Mouse (Mus musculus) neural tube, embryonic 15.5 days (tissue): ENCODE measurements around the gene Acad10. TPM values are rescaled to one million over a fixed set of nuclear protein-coding genes. Genes with fewer than 3 reads are reported as not detected.

Experiments
- ATAC-seq: fragments of 200-750 bp; cut with Nextera tagmentation; 2 replicates; pipeline ENCODE4 v1.8.0; 2017; ENCODE audit warnings: mild to moderate bottlenecking, moderate TSS enrichment, moderate library complexity; ENCODE audit not compliant: low FRiP score
- H3K27ac ChIP-seq: fragments of 300-500 bp; sonication (generic); replicated peaks from 2 replicates; pipeline ENCODE4 v1.5.1; 2015; ENCODE audit warnings: mild to moderate bottlenecking, inconsistent platforms
- H3K27me3 ChIP-seq: fragments of 300-500 bp; sonication (generic); replicated peaks from 2 replicates; pipeline ENCODE4 v1.6.1; 2015; ENCODE audit warnings: inconsistent platforms
- H3K36me3 ChIP-seq: fragments of 300-500 bp; sonication (generic); 2 replicates; pipeline ENCODE4 v1.6.1; 2015; ENCODE audit warnings: inconsistent platforms
- H3K4me1 ChIP-seq: fragments of 300-500 bp; sonication (generic); 2 replicates; pipeline ENCODE4 v1.6.1; 2015; ENCODE audit warnings: inconsistent platforms
- H3K4me2 ChIP-seq: fragments of 300-500 bp; sonication (generic); 2 replicates; pipeline ENCODE4 v1.6.1; 2015; ENCODE audit warnings: inconsistent platforms, mild to moderate bottlenecking, moderate library complexity
- H3K4me3 ChIP-seq: fragments of 300-500 bp; sonication (generic); replicated peaks from 2 replicates; pipeline ENCODE4 v1.5.1; 2015; ENCODE audit warnings: mild to moderate bottlenecking, inconsistent platforms
- H3K9ac ChIP-seq: fragments of 300-500 bp; sonication (generic); replicated peaks from 2 replicates; pipeline ENCODE4 v1.6.1; 2015; ENCODE audit warnings: mild to moderate bottlenecking, inconsistent platforms
- H3K9me3 ChIP-seq: fragments of 300-500 bp; sonication (generic); replicated peaks from 2 replicates; pipeline ENCODE4 v1.6.1; 2016; ENCODE audit warnings: inconsistent platforms
- WGBS: fragments of 180-500 bp; shearing (Covaris S2); methylation state at CpG from one replicate; pipeline ENCODE4 v1.1.7; 2015; ENCODE audit warnings: mixed read lengths; 5-methylcytosine and 5-hydroxymethylcytosine counted together
- polyA plus RNA-seq: library from polyadenylated mRNA; unstranded; fragments of >200 nt; fragmentation: Nextera tagmentation; extraction: Ambion mirVana; gene quantifications from 2 replicates; pipeline ENCODE4 v1.2.1, GENCODE M21; 2015

Gene Acad10
- polyA plus RNA-seq, 1 experiment from 2014 or later: 0.91 TPM

- Histone ChIP-seq H3K9ac (no peak overlapping the region), H3K9me3 (no peaks in the 10 kb centered on the region), H3K36me3 (no peaks in the 10 kb centered on the region), H3K4me3 (no peak overlapping the region), H3K27me3 (0 out of 2 replicates have a peak, but pooled peaks cover 2% of the 10 kb centered on the region), H3K27ac (peak overlapping the region; percentile 84), H3K4me2 (peak overlapping the region; percentile 99), H3K4me1 (peaks cover 38% of the 10 kb centered on the region)
- ATAC-seq: no peak
- WGBS: 86% methylated on average over 6 of the region's 6 CpGs
These were observed 65.5 kb downstream of the Acad10 start for GRCm38 (mm10) chr5:121594714-121595313.

DNA sequence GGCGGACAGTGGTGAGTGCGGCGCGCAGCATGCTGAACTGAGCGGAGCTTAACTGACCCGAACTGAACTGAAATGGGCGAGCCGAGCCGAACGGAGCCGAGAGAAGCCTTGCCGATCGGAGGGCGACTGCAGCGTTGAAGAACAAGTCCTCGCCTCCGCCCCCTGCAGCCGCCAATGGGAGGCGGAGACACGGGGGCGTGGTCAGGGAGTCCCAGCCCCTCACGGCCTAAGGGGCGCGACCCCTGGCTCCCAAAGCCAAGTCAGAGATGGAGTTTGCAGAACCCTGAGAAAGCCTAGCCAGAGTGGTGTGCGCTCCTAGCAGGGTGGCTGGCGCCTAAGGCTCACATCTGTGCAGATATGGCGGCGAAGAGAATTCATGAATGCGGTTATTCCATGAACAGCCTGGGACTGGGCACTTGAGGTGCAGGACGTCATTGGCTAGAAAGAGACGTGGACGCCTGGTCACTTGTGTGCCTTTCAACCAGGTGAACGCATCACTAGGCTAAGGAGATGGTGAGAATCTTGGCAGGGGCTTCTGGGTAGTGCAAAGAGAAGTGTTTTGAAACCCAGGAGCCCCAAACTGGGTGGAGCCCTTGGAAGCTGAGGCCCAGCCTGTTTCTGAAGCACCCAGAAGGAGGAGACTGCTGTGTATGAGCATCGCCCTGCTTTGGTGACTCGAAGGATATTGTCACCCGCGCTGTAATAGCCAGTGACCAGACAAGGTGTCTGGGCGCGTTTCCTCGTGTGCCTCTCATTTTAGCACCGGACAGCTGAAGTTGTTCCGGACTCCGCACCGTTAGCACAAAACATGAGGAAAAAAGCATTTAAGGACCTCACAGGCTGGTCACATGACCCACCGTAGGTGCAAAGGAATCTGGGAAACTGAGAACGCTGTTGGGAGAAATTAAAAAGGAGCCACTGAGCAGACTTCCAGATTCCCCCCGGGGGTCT lies 66.6 kb downstream of the Acad10 start, which contains the start of gene Aldh2:
TSS of gene Aldh2 (minus strand) at position 374 of the 951 bp plus-strand sequence.
- Histone ChIP-seq H3K4me1 (peaks cover 38% of the 10 kb centered on the region), H3K4me3 (peak within 1 kb of the TSS; percentile 72), H3K27ac (peak within 1 kb of the TSS; percentile 84), H3K4me2 (peak within 1 kb of the TSS; percentile 99), H3K27me3 (0 out of 2 replicates have a peak, but pooled peaks cover 2% of the 10 kb centered on the region), H3K9me3 (no peaks in the 10 kb centered on the region), H3K9ac (peak within 1 kb of the TSS; percentile 79), H3K36me3 (no peaks in the 10 kb centered on the region)
- peak; percentile 89 for ATAC-seq
- 2% methylated on average over 47 of the region's 47 CpGs for WGBS

DNA sequence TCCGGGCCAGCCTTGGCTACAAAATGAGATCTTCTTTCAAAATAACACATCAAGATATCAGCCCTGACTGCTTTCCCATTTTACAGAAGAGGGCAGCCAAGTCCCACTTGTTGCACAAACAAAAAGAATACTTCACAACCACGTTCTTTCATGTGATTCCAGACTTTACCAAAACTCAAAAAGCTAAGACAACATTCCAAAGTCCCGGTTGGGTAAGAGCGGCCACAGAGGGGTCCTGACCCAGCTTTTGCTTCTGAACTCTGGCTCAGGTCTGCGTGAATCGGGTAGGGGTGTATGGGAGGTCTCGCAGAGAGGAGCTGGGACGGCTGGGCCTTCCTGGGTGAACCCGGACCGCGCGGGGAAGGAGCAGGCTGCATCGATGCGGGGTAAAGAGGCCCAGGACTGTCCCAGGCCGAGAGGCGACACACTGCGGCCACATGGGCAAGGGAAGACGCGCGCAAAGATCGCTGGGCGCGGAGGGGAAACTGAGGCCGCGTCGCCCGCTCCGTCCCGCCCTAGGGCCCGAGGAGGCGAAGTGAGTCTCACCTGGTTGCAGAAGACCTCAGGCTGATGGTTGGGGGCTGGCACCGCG lies 67.4 kb downstream of the Acad10 start:
- peak overlapping the region; percentile 99 for H3K4me2 ChIP-seq
- no peaks in the 10 kb centered on the region for H3K9me3 ChIP-seq
- H3K36me3 ChIP-seq: no peaks in the 10 kb centered on the region
- ATAC-seq: peak; percentile 32; the same call in 1 of the 2 replicates
- H3K4me3 ChIP-seq: peak overlapping the region; percentile 72
- H3K4me1 ChIP-seq: peaks cover 38% of the 10 kb centered on the region
- WGBS: 4% methylated on average over 33 of the region's 33 CpGs
- 0 out of 2 replicates have a peak, but pooled peaks cover 2% of the 10 kb centered on the region for H3K27me3 ChIP-seq
- peak overlapping the region; percentile 79 for H3K9ac ChIP-seq
- H3K27ac ChIP-seq: peak overlapping the region; percentile 84

DNA sequence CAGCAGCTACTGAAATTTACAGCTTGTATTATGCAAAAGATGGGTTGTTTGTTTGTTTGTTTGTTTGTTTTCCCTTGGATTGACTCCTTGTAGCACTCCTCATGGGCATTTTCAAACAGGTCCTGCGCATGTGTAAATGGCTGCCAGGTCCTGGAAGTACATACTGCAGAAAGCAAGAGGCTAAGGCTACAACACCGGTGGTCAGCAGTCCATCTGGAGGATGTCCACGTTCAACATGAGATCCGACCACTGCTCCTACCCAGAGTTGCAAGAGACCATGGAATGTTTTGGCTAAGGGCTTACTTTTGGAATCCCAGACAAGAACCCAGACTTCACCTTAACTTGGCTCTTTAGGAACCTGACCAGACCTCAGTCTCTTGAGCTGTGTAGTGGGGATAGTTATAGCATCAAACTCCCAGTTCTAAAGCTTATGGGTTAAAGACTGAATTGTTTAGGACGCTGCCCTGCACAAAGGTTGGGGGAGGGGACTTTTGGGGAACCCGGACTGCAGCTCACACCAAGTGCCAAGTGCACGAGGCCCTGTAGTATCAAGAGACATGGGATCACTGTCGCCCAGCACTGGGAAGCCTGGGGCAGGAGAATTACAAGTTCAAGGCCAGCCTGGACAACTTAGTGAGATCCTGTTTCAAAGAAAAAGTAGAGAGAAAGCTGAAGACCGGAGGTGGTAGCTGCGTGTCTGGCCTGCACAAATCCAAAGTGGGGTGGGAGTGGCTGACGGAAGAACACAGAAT lies 68.1 kb downstream of the Acad10 start:
- Histone ChIP-seq H3K27me3 (0 out of 2 replicates have a peak, but pooled peaks cover 2% of the 10 kb centered on the region), H3K4me1 (peaks cover 38% of the 10 kb centered on the region), H3K4me3 (peak overlapping the region; percentile 72), H3K4me2 (peak overlapping the region; percentile 99), H3K27ac (no peak overlapping the region), H3K36me3 (no peaks in the 10 kb centered on the region), H3K9me3 (no peaks in the 10 kb centered on the region), H3K9ac (no peak overlapping the region)
- ATAC-seq: no peak
- WGBS: 69% methylated on average over 11 of the region's 11 CpGs

DNA sequence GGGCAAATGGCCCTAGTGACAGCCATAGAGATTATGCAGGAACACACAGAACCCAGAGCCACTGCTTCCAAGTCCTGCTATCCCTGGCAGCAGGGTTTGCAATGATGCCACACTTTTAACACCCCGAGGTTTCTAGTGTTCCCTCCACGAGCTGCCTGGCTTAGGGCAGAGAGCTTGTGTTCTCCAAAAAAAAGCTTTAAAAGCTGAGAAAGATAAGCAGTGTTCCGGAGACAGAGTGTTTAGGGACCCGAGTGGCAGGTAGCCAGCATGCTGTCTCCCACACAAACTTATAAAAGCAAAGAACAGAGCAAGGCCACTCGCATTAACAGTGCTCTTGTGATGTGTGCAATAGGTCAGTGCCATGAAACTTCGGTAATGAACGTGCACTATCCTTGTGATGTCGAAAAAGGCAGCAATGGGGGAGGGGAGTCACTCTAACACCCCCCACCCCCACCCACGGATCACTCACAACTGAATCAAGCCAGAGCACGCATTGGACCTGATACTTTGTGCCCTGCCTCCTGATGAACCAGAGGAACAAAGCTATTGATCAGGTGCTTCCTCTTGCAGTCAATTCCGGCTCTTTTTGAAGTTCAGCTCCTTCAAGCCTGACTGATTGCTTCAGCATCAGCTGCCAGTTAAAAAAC lies 68.8 kb downstream of the Acad10 start:
- no peak overlapping the region for H3K4me3 ChIP-seq
- H3K4me1 ChIP-seq: peaks cover 39% of the 10 kb centered on the region
- no peaks in the 10 kb centered on the region for H3K9me3 ChIP-seq
- H3K27ac ChIP-seq: no peak overlapping the region
- ATAC-seq: no peak
- peak overlapping the region; percentile 15 for H3K4me2 ChIP-seq
- WGBS: 71% methylated on average over 11 of the region's 11 CpGs
- no peak overlapping the region; the same call in 1 of the 2 replicates for H3K9ac ChIP-seq
- 0 out of 2 replicates have a peak, but pooled peaks cover 2% of the 10 kb centered on the region for H3K27me3 ChIP-seq
- no peaks in the 10 kb centered on the region for H3K36me3 ChIP-seq

- ATAC-seq: no peak
- Histone ChIP-seq H3K36me3 (no peaks in the 10 kb centered on the region), H3K9ac (no peak overlapping the region), H3K9me3 (no peaks in the 10 kb centered on the region), H3K27ac (no peak overlapping the region), H3K4me2 (no peak overlapping the region), H3K27me3 (no peaks in the 10 kb centered on the region), H3K4me1 (peaks cover 42% of the 10 kb centered on the region), H3K4me3 (no peak overlapping the region)
- WGBS: 92% methylated on average over 6 of the region's 6 CpGs
These were observed 70.4 kb downstream of the Acad10 start for GRCm38 (mm10) chr5:121589928-121590327.

- peaks cover 10% of the 10 kb centered on the region for H3K4me1 ChIP-seq
- no peak for ATAC-seq
- H3K27ac ChIP-seq: no peak overlapping the region
- 82% methylated on average over 6 of the region's 6 CpGs for WGBS
- no peaks in the 10 kb centered on the region for H3K9me3 ChIP-seq
- no peak overlapping the region for H3K4me3 ChIP-seq
- H3K36me3 ChIP-seq: no peaks in the 10 kb centered on the region
- no peak overlapping the region for H3K9ac ChIP-seq
- H3K27me3 ChIP-seq: no peaks in the 10 kb centered on the region
- H3K4me2 ChIP-seq: no peak overlapping the region
These were observed 73.8 kb downstream of the Acad10 start for GRCm38 (mm10) chr5:121586400-121587039.

- peaks cover 4% of the 10 kb centered on the region for H3K4me1 ChIP-seq
These were observed 74.6 kb downstream of the Acad10 start for GRCm38 (mm10) chr5:121585699-121586098.

DNA sequence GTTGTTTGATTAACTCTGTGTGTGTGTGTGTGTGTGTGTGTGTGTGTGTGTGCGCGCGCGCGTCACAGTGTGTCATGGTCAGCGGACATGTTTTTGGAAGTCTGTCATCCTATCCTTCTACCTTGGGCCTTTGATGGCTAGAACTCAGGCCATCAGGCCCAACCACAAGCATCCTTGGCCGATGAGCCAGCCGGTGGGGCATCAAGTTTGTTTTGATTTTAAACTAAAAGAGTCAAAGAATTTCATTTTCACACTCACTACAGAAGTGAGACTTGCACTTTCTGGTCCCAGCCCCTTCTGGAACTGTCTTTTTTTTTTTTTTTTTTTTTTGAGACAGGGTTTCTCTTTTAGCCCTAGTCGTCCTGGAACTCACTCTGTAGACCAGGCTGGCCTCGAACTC lies 75.3 kb downstream of the Acad10 start:
- H3K27me3 ChIP-seq: no peaks in the 10 kb centered on the region
- peaks cover 4% of the 10 kb centered on the region for H3K4me1 ChIP-seq
- H3K27ac ChIP-seq: no peak overlapping the region
- peaks cover 5% of the 10 kb centered on the region; the same call in 1 of the 2 replicates for H3K36me3 ChIP-seq
- H3K9ac ChIP-seq: no peak overlapping the region
- no peak overlapping the region for H3K4me2 ChIP-seq
- no peaks in the 10 kb centered on the region for H3K9me3 ChIP-seq
- no peak for ATAC-seq
- no peak overlapping the region for H3K4me3 ChIP-seq
- WGBS: 96% methylated on average over 10 of the region's 10 CpGs

More at GRCm38 (mm10) chr5:121585699-121586098, 74.6 kb downstream of the Acad10 start:
- no peak overlapping the region for H3K4me3 ChIP-seq
- no peaks in the 10 kb centered on the region for H3K27me3 ChIP-seq
- no peak for ATAC-seq
- H3K27ac ChIP-seq: no peak overlapping the region
- H3K4me2 ChIP-seq: no peak overlapping the region
- H3K36me3 ChIP-seq: no peaks in the 10 kb centered on the region
- no peak overlapping the region for H3K9ac ChIP-seq
- H3K9me3 ChIP-seq: no peaks in the 10 kb centered on the region
- 87% methylated on average over 5 of the region's 5 CpGs for WGBS

DNA sequence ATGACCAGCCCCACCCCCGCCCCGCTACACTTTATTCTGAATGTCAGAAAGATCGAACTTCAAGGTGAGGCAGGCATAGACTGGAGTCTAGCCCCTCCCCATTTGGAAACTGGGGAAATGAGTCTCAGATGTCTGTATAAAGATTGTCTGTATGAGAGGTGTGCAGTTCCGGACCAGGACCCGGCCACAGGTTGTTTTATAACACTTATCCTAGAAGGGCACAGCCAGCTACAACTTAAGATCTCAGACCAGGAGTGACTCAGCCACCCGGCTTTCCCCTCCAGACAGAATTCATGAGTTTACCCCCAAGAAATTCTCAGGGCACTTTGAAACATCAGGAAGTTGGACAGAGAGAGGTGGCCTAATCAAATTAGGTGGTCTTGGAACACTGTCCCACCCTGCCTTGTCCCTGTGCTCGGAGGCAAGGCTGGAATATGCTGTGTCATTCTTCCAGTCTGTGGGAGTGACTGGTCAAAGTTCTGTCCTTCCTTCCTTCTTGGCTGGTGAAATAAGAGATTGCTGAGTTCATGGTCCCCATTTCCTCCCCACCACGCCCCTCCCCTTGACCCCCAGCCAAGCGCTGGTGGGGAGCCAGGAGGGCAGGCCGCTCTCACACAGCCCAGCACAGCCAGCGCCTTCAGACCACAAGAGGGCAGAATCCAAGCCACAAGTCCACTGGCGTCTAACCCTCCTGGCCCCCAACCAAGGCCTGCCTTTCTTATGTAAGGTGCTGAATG lies 76.4 kb downstream of the Acad10 start:
- 0 out of 2 replicates have a peak overlapping the region, but pooled peaks have one; percentile 29 for H3K27ac ChIP-seq

More for the DNA sequence above, 76.4 kb downstream of the Acad10 start:
- Histone ChIP-seq H3K9ac (no peak overlapping the region), H3K4me3 (no peak overlapping the region), H3K9me3 (no peaks in the 10 kb centered on the region), H3K4me1 (peaks cover 4% of the 10 kb centered on the region), H3K4me2 (no peak overlapping the region), H3K36me3 (peaks cover 15% of the 10 kb centered on the region), H3K27me3 (no peaks in the 10 kb centered on the region)
- ATAC-seq: no peak
- 54% methylated on average over 12 of the region's 12 CpGs for whole genome bisulfite sequencing
